Mouse (Mus musculus): ENCODE measurements around the gene Hpf1. TPM values are rescaled to one million over a fixed set of nuclear protein-coding genes. Genes with fewer than 3 reads are reported as not detected.

Gene Hpf1
- total RNA-seq, 2 experiments from 2014 or later: 110 to 136 TPM

DNA sequence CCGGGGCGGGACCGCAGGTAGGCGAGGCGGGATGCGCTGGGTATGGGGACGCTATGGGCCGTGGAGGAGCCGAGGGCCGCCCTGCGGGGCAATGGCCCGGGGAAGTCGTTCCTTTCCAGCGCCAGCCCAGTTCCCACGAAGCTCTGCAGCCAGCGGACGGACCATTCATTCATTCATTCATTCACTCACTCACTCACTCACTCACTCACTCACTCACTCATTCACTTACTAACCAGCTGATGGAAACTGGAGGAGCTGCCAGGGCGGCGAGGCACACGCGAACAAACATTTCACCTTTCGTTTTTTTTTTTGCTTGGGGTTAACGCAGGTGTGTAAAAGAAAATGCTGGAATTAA lies 279 bp downstream of the Hpf1 start:
- ATAC-seq (replicated peaks; ENCODE audit: low FRiP score, low TSS enrichment, poor library complexity, severe bottlenecking): no peak

DNA sequence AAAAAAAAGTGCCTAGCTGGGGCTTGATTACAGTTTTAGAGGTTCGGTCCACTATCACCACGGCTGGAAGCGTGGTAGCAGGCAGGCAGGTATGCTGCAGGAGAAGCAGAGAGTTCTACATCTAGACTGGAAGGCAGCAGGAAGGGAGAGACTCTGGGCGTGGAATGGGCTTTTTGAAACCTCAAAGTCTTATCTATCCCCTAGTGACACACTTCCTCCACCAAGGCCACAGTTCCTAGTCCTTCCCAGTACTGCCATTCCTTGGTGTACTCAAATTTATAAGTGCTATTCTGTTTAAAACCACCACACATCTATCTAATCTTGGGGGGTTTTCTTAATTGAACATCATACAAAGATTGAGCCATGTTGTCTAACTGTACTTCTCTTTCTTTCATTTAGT lies 1.5 kb downstream of the Hpf1 start:
- ATAC-seq (replicated peaks; ENCODE audit: low FRiP score, low TSS enrichment, poor library complexity, severe bottlenecking): no peak

DNA sequence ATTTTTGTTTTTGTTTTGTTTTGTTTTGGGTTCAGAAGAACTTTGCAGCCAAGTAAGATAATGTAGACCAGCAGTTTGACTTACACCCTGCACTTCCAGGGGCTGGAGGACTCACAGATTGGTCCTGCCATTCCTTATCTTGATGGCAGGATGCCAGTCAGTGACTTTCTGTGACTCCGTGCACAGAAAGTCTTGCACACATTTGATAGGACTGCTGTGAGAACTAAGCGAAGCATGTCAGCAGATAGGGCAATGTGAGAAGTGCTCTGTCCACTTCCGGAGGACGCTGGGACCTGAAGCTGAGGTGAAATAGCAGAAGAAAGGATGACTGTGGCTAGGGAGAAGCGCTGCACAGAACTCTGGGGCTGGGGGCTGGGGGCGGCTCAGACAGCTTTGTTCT lies 5.7 kb downstream of the Hpf1 start:
- ATAC-seq (replicated peaks; ENCODE audit: low FRiP score, low TSS enrichment, poor library complexity, severe bottlenecking): peak; percentile 94

DNA sequence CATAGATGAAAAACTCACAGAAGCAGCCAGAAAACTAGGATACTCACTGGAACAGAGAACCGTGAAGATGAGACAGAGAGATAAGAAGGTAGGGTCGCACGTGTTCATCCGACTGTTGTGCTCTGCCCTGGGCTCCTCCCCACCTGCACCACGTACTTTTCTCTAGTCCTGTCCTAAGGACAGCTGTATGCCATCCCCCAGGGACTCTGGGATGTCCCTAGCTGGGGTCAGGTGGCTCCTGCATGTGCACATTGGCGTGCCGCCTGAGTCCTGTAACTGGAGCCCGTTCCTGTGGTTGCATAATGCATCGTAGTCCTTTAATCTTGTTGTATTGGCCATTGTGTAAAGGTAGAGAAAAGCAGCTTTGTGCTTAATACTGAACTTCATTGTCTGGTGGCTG lies 9.9 kb downstream of the Hpf1 start:
- ATAC-seq (replicated peaks; ENCODE audit: low FRiP score, low TSS enrichment, poor library complexity, severe bottlenecking): no peak

DNA sequence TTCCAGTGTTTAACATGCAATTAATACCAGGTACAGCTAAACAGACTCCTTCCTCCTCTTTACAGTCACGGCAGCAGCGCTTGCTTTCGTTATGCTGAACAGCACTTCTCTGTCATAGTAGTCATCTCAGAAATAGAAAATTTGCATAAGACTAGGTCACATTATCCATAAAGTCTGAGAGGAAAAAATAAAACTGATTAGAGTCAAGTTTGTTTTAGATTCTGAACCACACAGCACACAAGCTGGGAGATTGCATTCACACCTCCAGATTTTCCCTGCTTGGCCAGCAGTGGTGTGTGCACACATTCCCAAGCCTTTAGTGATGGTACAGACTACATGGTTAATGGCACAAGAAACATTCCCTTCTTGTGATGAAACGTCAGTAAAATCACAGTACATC lies 21.9 kb downstream of the Hpf1 start:
- no peak for ATAC-seq (replicated peaks; ENCODE audit: low FRiP score, low TSS enrichment, poor library complexity, severe bottlenecking)

DNA sequence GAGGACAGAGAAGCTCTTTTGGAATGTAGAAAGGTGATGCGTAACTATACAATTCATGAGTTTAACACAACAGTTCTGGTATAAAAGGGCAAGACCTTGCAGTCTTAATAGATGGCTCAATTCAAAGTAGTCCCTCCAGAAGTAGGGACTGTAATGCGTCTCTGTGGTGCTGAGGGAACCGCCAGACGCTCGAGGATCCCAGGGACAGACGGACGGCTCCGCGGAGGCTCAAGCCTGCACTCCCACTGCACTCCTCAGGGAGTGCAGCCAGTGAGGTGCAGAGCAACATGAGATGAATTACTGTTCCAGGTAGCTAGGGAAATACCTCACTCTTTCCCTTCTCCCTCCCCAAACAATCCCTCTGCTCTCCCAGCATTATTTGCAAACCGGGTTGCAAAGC lies 22.3 kb downstream of the Hpf1 start:
- ATAC-seq (replicated peaks; ENCODE audit: low FRiP score, low TSS enrichment, poor library complexity, severe bottlenecking): no peak

DNA sequence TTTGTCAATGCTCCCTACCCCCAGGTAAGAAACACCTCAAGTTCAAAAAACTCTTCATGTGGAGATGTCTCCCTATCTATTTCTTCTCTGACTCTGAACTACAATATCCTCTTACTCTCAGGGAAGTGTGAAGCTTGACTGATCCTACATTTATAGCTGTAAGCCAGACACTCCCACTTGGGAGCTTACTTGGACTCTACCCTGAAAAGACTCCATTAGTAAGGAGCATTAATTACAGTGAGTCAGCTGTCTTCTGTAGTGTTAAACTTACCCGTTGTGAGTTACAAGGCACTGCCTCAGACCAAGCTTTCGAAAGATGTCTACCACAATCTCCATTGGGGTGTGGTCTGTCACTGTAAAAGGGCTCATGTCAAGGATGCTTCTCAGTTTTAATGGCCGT lies 28.9 kb downstream of the Hpf1 start:
- no peak for ATAC-seq (replicated peaks; ENCODE audit: low FRiP score, low TSS enrichment, poor library complexity, severe bottlenecking)

DNA sequence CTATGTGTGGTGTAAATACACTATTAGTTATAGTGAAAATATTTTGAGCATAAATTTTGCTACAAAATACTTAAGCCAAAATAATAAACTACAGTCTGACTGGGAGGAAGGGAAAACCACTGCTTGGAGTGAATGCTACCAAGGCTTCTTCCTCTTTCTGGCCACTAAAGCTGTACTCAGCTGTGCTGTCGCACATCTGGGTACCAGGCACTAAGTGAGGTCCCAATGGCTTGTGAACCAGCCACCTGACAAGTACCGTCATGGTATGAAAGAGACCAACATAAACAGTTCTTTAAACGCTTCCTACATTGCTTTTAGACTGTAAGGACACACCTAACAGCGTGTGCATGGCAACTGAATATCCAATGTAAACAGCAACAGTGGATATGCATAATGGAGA lies 30.0 kb downstream of the Hpf1 start:
- no peak for ATAC-seq (replicated peaks; ENCODE audit: low FRiP score, low TSS enrichment, poor library complexity, severe bottlenecking)

DNA sequence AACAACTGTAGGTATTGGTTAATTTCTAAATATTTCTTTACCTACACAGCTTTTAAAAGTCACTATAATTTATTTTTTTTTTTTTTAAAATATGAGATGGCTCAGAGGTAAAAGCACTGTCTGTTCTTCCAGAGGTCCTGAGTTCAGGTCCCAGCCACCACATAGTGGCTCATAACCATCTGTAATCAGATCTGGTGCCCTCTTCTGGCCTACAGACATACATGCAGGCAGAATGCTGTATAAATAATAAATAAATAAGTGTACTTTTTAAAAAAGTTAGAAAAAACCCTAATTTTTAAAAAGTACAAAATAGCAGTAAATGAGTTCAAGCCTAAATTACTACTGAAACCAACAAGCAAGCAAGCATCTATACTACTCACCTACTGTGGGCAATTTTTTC lies 43.4 kb downstream of the Hpf1 start:
- no peak for ATAC-seq (replicated peaks; ENCODE audit: low FRiP score, low TSS enrichment, poor library complexity, severe bottlenecking)

DNA sequence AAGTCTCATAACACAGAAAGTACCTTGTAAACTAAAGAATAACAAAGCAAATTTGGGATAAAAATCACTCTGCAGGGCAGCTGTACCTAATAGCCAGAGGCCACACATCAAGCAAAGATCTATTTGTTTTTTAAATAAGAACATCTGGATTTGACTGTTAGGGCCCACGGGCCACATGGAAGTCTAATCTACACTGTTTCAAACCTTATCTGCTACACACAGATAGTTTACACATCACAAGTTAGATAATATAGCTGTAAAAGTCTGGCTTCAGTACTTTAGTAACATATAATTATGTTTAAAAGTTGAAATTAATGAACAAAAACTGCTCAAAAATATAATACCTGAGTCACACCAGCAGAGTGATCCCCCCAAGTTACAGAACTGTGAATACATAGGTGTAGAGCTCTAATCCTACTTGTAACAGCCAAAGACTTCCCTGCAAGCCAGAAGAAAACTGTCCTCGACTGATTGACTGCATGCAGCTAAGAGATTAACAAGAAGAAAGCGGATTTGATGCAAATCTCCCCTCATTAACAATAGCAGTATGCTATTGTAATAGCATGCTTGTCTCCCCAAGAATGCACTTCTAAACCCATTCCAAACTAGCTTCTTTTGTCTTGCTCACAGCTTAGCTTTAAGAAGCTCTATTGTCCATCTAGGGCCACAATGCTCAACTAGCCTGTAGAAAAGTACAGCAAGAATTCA lies 48.7 kb downstream of the Hpf1 start:
- peak; percentile 84 for ATAC-seq (replicated peaks; ENCODE audit: low FRiP score, low TSS enrichment, poor library complexity, severe bottlenecking)

DNA sequence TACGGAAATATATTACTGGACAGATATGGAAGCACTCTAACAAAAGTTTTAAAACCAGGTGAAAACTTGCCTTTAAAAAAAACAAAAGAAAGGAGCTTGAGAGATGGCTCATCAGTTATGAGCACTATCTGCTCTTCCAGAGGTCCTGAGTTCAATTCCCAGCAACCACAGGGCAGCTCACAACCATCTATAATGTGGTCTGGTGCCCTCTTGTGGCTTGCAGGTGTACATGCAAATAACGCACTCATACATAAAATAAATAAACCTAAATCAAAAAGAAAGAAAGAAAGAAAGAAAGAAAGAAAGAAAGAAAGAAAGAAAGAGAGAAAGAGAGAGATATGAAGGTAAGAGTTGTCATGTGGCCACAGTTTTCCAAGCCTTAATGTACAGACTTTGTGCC lies 52.6 kb downstream of the Hpf1 start:
- ATAC-seq (replicated peaks; ENCODE audit: low FRiP score, low TSS enrichment, poor library complexity, severe bottlenecking): no peak

DNA sequence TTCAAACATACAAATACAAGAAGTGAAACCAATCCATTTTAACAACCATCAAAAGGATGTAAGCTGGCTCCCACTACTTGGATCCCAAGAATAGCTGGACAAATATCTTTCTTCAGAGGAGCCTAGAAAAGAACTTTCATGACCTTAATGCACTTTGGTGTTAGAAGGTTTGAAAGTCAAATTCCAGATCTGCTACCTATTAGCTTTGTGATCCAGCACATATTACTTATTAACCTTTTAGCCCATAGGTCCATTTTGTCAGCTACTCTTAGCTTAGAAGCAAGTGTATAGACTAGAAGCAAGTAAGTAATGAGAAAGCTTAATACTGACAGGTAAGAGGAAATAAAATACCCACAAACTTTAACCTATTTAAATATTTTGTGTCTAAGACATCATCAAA lies 57.3 kb downstream of the Hpf1 start:
- ATAC-seq (replicated peaks; ENCODE audit: low FRiP score, low TSS enrichment, poor library complexity, severe bottlenecking): no peak

DNA sequence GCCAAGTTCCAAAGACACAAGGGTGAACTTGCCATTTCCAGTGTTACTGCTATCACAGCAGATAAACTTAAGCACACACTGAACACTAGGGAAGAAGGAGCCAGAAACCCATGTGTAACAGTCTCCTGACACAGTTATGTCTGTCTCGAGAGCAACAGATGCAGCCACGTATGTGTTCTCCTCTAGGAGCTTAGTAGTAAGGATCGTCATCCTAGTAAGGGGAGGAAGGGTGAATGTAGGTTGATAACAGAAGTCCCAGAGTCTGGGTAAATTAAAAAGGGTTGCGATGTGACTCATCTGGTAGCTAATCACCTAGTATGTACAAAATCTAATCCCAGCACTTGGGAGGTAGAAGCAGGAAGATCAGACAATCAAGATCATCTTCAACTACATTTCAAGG lies 59.6 kb downstream of the Hpf1 start:
- peak; percentile 20; the same call in 1 of the 2 replicates for ATAC-seq (replicated peaks; ENCODE audit: low FRiP score, low TSS enrichment, poor library complexity, severe bottlenecking)

DNA sequence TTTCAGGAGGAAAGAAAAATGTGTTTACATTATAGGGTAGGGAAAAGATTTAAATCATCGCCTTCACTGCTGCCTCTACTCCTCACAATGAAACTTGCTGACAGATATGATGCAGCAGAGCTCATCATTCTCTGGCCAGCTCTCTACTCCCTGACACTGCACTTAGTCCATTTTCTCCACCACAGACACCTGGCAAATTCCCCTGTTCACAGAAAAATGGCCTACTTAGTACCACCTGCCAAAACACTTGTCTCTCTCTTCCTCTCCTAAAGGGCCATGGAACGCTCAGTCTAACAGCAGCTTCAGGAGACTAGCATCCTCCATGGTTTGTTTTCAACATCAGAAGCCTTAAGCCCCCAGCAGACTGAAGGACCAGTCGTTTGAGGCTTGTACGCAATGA lies 61.1 kb downstream of the Hpf1 start:
- no peak for ATAC-seq (replicated peaks; ENCODE audit: low FRiP score, low TSS enrichment, poor library complexity, severe bottlenecking)

DNA sequence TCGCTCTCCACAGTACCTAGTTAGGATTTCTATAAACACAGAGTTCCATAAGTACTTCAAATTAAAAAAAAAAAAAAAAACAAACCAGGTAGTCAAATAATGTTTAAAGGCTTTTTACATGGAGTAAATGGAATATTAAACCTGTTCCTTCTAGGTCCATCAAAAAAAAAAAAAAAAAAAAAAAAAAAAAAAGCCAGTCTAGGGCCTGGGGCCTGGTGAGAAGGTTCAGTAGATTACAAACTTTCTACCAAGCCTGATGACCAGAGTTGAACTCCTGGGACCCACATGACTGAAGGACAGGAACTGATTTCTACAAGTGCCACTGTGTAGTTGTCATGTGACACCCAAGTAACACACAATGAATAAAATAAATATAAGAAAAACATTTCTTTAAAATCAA lies 61.5 kb downstream of the Hpf1 start:
- ATAC-seq (replicated peaks; ENCODE audit: low FRiP score, low TSS enrichment, poor library complexity, severe bottlenecking): no peak

DNA sequence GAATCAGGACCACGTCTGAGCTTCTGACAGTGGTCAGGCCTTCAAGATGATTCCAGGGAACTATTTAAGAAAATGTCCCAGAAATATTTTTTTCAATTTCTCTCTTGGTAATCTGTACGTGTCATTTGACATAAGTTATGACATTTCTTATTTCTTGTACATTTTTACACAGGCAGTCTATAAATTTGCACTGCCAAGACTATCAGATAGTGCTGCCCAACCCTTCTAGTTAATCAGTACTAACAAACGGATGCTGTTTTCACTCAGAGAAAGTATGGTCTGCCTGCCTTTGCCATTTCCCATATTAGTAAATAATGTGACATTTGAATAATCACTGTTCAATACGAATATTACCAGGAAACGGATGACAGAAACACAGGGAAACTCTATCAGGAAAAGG lies 62.6 kb downstream of the Hpf1 start:
- ATAC-seq (replicated peaks; ENCODE audit: low FRiP score, low TSS enrichment, poor library complexity, severe bottlenecking): no peak

DNA sequence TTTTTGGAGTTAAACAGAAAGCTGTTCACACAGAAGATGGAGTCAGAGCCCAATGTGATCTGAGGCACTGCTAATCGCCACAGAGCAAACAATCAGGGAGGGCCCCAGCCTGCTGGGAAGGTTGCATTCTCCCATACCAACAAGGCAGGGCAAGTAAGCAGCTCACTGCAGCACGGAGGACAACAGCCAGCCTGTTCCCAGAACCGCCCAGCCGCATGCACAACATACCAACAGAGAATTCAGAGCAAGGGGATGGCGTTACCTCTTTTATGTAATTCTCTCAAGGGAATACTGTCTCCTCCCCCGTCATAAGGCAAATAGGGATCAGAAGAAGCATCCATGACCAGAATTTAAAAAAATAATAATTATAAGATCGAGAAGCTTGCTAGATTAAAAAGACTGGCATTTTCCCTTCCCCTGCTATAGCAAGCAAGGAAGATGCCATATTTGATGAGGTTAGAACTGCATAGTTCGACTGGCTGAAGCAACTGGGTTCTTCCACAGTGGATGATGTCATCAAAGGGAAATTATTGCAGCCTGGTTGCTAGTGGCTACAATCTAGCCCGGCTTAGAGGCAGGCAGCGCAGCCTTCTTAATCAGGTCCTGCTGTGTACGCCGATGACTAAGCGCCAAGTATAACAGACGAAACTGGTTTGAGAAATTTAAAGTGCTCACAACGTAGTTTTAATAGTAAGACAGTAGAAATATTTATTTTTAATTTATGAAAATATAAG lies 64.2 kb downstream of the Hpf1 start:
- ATAC-seq (replicated peaks; ENCODE audit: low FRiP score, low TSS enrichment, poor library complexity, severe bottlenecking): peak; percentile 93

DNA sequence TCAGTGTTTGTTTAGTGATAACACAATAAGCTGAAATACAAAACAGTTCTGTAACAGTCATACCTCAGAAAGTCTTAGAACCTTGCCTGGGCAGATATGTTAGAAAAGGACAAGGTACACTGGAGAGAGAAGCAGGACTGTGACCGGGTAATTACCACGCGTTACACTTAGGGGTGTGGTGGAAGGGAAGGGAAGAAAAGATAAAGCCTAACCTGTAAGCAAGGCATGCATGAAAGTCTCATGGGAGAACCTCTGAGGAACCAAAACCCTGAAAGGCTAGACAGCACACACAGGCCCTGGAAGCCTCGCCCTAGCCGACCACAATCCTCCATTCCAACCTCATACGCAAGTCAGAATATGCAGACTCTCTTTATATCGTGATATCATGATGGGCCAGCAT lies 66.6 kb downstream of the Hpf1 start:
- peak; percentile 75 for ATAC-seq (replicated peaks; ENCODE audit: low FRiP score, low TSS enrichment, poor library complexity, severe bottlenecking)

Data from megakaryocyte-erythroid progenitor cell, adult 5-6 weeks (primary cell).